Mouse (Mus musculus) hindbrain, embryonic 16.5 days (tissue): Measurements from ENCODE around the gene Gsta4. TPM values are rescaled to one million over a fixed set of nuclear protein-coding genes. Genes with fewer than 3 reads are reported as not detected.
A peak's percentile ranks its signal among the peaks of the same experiment; 100 is the strongest.
"Not testable (repeated sequence)": the region's sequence is repeated elsewhere in the genome, so short reads cannot be mapped to it uniquely, and the experiment has no call there.

Experiments
- ATAC-seq: fragments of 200-750 bp; cut with Nextera tagmentation; 2 replicates; pipeline ENCODE4 v1.8.0; 2017; ENCODE audit warnings: moderate TSS enrichment, moderate library complexity
- H3K27ac ChIP-seq: fragments of 300-500 bp; sonication (generic); 2 replicates; pipeline ENCODE4 v1.5.1; 2014; ENCODE audit warnings: low read depth, mild to moderate bottlenecking, control low read depth, low read length, moderate library complexity
- H3K27me3 ChIP-seq: fragments of 300-500 bp; sonication (generic); replicated peaks from 2 replicates; pipeline ENCODE4 v1.6.1; 2014; ENCODE audit warnings: low read length; ENCODE audit not compliant: control insufficient read depth, insufficient read depth
- H3K36me3 ChIP-seq: fragments of 300-500 bp; sonication (generic); 2 replicates; pipeline ENCODE4 v1.6.1; 2014; ENCODE audit warnings: mild to moderate bottlenecking, low read length, moderate library complexity, mixed read lengths; ENCODE audit not compliant: control insufficient read depth, insufficient read depth
- H3K4me1 ChIP-seq: fragments of 300-500 bp; sonication (generic); 2 replicates; pipeline ENCODE4 v1.6.1; 2014; ENCODE audit warnings: low read depth, low read length; ENCODE audit not compliant: control insufficient read depth, insufficient read depth
- H3K4me2 ChIP-seq: fragments of 300-500 bp; sonication (generic); 2 replicates; pipeline ENCODE4 v1.6.1; 2014; ENCODE audit warnings: mild to moderate bottlenecking, low read length, control low read depth, moderate library complexity
- H3K4me3 ChIP-seq: fragments of 300-500 bp; sonication (generic); 2 replicates; pipeline ENCODE4 v1.5.1; 2014; ENCODE audit warnings: mild to moderate bottlenecking, low read length, control low read depth, moderate library complexity
- H3K9ac ChIP-seq: fragments of 300-500 bp; sonication (generic); 2 replicates; pipeline ENCODE4 v1.6.1; 2014; ENCODE audit warnings: low read depth, mild to moderate bottlenecking, control low read depth, low read length, moderate library complexity
- H3K9me3 ChIP-seq: fragments of 300-500 bp; sonication (generic); 2 replicates; pipeline ENCODE4 v1.6.1; 2014; ENCODE audit warnings: mild to moderate bottlenecking, low read length, moderate library complexity; ENCODE audit not compliant: control insufficient read depth
- WGBS: fragments of 180-500 bp; shearing (Covaris S2); extraction: QIAGEN DNeasy Blood & Tissue Kit; methylation state at CpG from one replicate; pipeline ENCODE4 v1.1.7; 2014; 5-methylcytosine and 5-hydroxymethylcytosine counted together
- polyA plus RNA-seq: library from polyadenylated mRNA; unstranded; fragments of >200 nt; fragmentation: Nextera tagmentation; extraction: Ambion mirVana; gene quantifications from 2 replicates; pipeline ENCODE4 v1.2.1, GENCODE M21; 2015

Gene Gsta4
- polyA plus RNA-seq, result 28.5 and 30.6 TPM in 2 replicates

DNA sequence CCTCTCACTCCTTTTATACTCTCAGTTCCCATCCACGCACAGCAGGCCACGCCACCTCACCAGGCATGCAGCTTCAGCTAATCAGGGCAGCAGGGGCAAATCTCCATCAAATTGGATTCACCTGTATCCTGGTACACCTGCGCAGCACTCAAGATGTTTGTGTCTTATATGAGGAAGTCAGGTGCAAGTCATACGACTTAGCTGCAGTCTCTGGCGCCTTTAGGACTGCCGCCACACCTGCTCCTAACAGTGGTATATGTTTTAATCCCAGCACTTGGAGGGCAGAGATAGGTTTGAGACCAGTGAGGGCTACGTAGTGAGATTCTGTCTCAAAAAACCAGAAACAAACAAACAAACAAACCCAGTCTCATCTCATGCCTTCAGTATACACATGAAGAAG, at the start of gene Gsta4:
Gene Gsta4, plus strand, starts transcription at position 301 of the 400 bp plus-strand sequence.
- H3K4me1 ChIP-seq, H3K36me3 ChIP-seq, H3K27ac ChIP-seq, ATAC-seq, H3K27me3 ChIP-seq, H3K9ac ChIP-seq, H3K4me2 ChIP-seq, H3K9me3 ChIP-seq, H3K4me3 ChIP-seq: not testable (repeated sequence)
- WGBS, result 96% methylated on average over 4 of the region's 7 CpGs

DNA sequence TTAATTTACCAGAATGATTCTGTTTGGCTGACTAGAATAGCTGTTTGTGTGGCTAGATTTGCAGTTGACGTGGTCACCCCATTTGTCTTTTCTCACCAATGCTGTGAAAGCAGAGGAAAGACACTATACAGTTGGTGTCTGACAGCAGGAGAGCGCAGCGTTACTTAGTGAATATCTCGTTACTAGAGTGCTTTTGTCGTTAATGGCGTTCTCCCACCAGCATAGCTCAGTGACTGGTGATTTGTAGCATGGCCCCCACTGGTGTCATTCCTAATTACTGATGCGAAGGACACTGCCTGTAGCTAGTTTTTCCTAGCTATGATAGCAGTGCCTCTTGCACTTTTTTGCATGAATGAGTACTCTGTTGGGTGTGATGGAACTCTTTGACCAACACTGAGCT, 46.9 kb upstream of the Gsta4 start:
- H3K27ac ChIP-seq, result no peak overlapping the region; the same call in 1 of the 2 replicates
- peaks cover 26% of the 10 kb centered on the region for H3K36me3 ChIP-seq
- H3K4me2 ChIP-seq, result no peak overlapping the region
- H3K4me3 ChIP-seq, result no peak overlapping the region
- 0 out of 2 replicates have a peak, but pooled peaks have one; percentile 48 for ATAC-seq
- H3K27me3 ChIP-seq, result no peaks in the 10 kb centered on the region
- 41% methylated on average over 7 of the region's 7 CpGs for WGBS
- no peaks in the 10 kb centered on the region for H3K4me1 ChIP-seq
- H3K9ac ChIP-seq, result no peak overlapping the region
- no peaks in the 10 kb centered on the region for H3K9me3 ChIP-seq

DNA sequence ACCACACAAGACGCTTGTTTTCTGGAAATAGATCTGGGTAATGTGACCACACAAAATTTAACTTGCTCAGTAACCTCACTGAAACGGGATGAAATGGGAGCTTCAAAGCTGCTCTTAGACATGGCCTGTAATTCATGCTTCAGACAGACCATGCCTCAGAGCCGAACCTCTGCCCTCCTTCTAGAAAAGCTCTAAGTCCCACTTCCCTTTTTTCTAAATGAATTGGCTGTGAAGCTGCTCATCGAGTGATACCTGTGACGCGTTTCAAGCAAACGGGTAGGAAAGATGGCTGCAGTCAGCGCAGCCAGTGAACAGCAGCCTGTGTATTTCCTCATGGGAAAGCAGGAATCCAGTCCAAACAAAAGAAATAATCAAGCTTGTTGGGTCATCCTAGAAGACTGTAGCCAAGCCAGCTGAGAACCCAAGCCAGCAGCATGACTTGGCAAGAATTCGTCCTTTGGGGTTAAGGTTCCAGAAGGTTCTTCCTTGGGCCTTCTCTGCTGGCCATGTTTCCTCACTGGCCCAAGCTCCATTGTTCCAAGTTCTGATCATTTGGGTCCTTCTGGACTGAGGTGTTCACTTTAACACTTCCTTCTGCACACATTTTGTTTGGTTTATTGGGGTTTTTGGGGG, 44.4 kb upstream of the Gsta4 start:
- ATAC-seq, result no peak
- no peak overlapping the region for H3K4me3 ChIP-seq
- no peak overlapping the region for H3K27ac ChIP-seq
- peaks cover 25% of the 10 kb centered on the region for H3K36me3 ChIP-seq
- WGBS, result 88% methylated on average over 9 of the region's 9 CpGs
- H3K9ac ChIP-seq, result no peak overlapping the region
- no peaks in the 10 kb centered on the region for H3K27me3 ChIP-seq
- no peaks in the 10 kb centered on the region for H3K4me1 ChIP-seq
- no peak overlapping the region for H3K4me2 ChIP-seq
- peaks cover 7% of the 10 kb centered on the region for H3K9me3 ChIP-seq

DNA sequence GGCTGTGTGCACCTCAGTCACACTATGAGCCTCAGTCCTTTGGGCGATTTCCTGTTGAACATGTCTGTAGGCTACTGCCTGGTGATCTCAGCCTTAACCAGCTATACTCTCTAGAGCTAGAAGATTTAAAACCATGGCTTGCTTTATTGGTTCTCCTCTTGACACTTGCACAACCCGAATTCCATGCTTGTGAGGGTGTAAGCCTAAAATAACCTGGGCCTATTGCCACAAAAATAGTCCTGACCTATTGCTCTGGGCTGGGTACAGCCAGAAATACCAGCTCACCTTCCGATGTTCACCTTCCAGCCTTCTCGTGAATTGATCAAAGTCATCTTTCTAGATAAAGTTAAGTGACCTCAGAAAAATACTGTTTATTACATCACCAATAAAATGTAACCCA, 43.1 kb upstream of the Gsta4 start:
- no peaks in the 10 kb centered on the region for H3K4me1 ChIP-seq
- H3K9me3 ChIP-seq, result peaks cover 7% of the 10 kb centered on the region
- ATAC-seq, result no peak
- H3K27ac ChIP-seq, result no peak overlapping the region
- no peak overlapping the region for H3K4me3 ChIP-seq
- H3K4me2 ChIP-seq, result no peak overlapping the region
- no peaks in the 10 kb centered on the region for H3K27me3 ChIP-seq
- peaks cover 29% of the 10 kb centered on the region for H3K36me3 ChIP-seq
- WGBS, result 88% methylated on average over 4 of the region's 4 CpGs
- H3K9ac ChIP-seq, result no peak overlapping the region

DNA sequence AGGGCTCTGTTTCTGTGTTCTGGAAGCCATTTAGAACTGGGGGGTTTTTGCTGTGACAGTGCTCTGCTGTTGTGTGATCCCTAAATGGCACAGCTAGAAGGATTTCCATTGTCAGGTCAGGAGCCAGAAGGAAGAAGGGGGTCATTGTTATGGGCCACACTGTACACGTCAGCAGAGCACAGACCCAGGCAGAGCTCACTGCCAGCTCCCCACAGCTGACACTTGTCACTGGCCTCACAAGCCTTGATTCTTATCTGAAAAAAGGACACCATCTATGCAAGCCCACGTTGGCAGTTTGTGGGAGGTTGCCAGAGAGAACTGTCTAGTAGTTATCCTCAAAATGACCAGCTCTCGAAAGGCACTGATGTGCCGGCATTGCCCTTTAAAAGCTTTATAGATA, 36.5 kb upstream of the Gsta4 start:
- 58% methylated on average over 4 of the region's 4 CpGs for WGBS
- Histone ChIP-seq H3K9me3 (peaks cover 7% of the 10 kb centered on the region), H3K36me3 (peaks cover 34% of the 10 kb centered on the region), H3K27ac (0 out of 2 replicates have a peak overlapping the region, but pooled peaks have one; percentile 12), H3K27me3 (no peaks in the 10 kb centered on the region), H3K9ac (no peak overlapping the region), H3K4me3 (no peak overlapping the region), H3K4me2 (no peak overlapping the region), H3K4me1 (0 out of 2 replicates have a peak, but pooled peaks cover 2% of the 10 kb centered on the region)
- peak; percentile 67 for ATAC-seq

- no peak for ATAC-seq
- H3K27me3 ChIP-seq, result no peaks in the 10 kb centered on the region
- WGBS, result 78% methylated on average over 6 of the region's 6 CpGs
Measured at GRCm38 (mm10) chr9:78146627-78147026, 35.9 kb upstream of the Gsta4 start.

GRCm38 (mm10) chr9:78148149-78148548, 34.4 kb upstream of the Gsta4 start:
- no peak for ATAC-seq
- H3K36me3 ChIP-seq, result peaks cover 27% of the 10 kb centered on the region
- 95% methylated on average over 6 of the region's 6 CpGs for WGBS

More at GRCm38 (mm10) chr9:78146627-78147026, 35.9 kb upstream of the Gsta4 start:
- H3K27ac ChIP-seq, result no peak overlapping the region
- H3K4me1 ChIP-seq, result 0 out of 2 replicates have a peak, but pooled peaks cover 2% of the 10 kb centered on the region
- no peak overlapping the region for H3K4me2 ChIP-seq
- H3K36me3 ChIP-seq, result peaks cover 34% of the 10 kb centered on the region
- no peak overlapping the region for H3K4me3 ChIP-seq
- H3K9me3 ChIP-seq, result peaks cover 7% of the 10 kb centered on the region
- H3K9ac ChIP-seq, result no peak overlapping the region

GRCm38 (mm10) chr9:78149770-78150169, 32.8 kb upstream of the Gsta4 start:
- not testable (repeated sequence) for ATAC-seq, H3K4me2 ChIP-seq, H3K27ac ChIP-seq, H3K4me3 ChIP-seq, H3K9ac ChIP-seq, H3K4me1 ChIP-seq, H3K27me3 ChIP-seq, H3K9me3 ChIP-seq
- 87% methylated on average over 2 of the region's 2 CpGs for WGBS
- peaks cover 26% of the 10 kb centered on the region for H3K36me3 ChIP-seq

More at GRCm38 (mm10) chr9:78148149-78148548, 34.4 kb upstream of the Gsta4 start:
- no peak overlapping the region for H3K4me3 ChIP-seq
- H3K9ac ChIP-seq, result no peak overlapping the region
- no peak overlapping the region for H3K27ac ChIP-seq
- 0 out of 2 replicates have a peak, but pooled peaks cover 2% of the 10 kb centered on the region for H3K4me1 ChIP-seq
- H3K4me2 ChIP-seq, result no peak overlapping the region
- H3K9me3 ChIP-seq, result no peaks in the 10 kb centered on the region
- no peaks in the 10 kb centered on the region for H3K27me3 ChIP-seq

DNA sequence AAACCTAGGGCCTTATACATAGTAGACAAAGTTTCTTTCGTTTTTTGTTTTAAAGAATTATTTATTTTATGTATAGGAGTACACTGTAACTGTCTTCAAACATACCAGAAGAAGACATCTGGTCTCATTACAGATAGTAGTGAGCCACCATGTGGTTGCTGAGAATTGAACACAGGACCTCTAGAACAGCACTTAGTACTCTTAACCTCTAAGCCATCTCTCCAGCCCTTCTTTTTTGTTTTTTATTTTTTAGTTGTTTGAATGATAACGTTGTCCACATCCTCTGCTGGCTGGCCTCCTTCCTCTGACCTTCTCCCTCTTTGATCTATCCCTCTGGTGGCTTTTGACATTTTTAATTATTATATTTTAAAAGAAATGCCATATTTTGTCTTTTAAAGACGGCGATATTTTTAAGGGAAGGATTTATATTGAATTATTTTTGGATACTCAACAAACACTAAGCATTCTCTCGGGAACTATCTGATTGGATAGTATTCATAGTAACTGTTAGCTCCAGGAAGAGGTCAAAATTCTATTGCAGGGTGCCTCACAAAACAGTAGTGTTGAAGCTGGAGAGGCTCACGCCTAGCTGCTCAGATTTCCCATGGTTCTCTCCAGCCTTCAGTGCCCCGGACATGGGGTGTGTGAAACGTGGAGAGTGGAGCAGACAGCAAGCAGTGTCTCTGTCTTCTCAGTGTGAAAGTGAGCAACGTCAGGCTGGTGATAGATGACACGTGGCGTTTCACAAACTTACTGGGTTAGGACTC, 28.2 kb upstream of the Gsta4 start:
- no peak for ATAC-seq
- Histone ChIP-seq H3K9ac (no peak overlapping the region), H3K36me3 (peaks cover 36% of the 10 kb centered on the region), H3K9me3 (no peaks in the 10 kb centered on the region), H3K4me2 (no peak overlapping the region), H3K27me3 (no peaks in the 10 kb centered on the region), H3K4me3 (no peak overlapping the region), H3K27ac (no peak overlapping the region), H3K4me1 (no peaks in the 10 kb centered on the region)
- 84% methylated on average over 11 of the region's 11 CpGs for WGBS
